Mouse (Mus musculus) lung, adult 2 months (tissue): ENCODE measurements around the gene Zfp362.

Experiments used
- CTCF ChIP-seq: fragments of 200-500 bp; IDR thresholded peaks from 2 replicates; pipeline ENCODE4 v1.5.1; 2011; ENCODE audit warnings: mild to moderate bottlenecking, low read length, control low read depth; ENCODE audit not compliant: insufficient read depth
- POLR2A ChIP-seq: fragments of 200-500 bp; IDR thresholded peaks from 2 replicates; pipeline ENCODE4 v1.6.1; 2011; ENCODE audit warnings: low read depth, mild to moderate bottlenecking, control low read depth, low read length, borderline replicate concordance; ENCODE audit errors: extremely low read depth

GRCm38 (mm10) chr4:128753571-128753970 is 52.3 kb downstream of the Zfp362 start:
- TF ChIP-seq POLR2A, result no peak
- TF ChIP-seq CTCF, result no peak
